Mouse (Mus musculus): ENCODE results near the gene Agpat2. TPM values are rescaled to one million over a fixed set of nuclear protein-coding genes. Genes with fewer than 3 reads are reported as not detected.

Agpat2 gene
- polyA plus RNA-seq, 1 experiment from 2014 or later: 28.9 TPM

DNA sequence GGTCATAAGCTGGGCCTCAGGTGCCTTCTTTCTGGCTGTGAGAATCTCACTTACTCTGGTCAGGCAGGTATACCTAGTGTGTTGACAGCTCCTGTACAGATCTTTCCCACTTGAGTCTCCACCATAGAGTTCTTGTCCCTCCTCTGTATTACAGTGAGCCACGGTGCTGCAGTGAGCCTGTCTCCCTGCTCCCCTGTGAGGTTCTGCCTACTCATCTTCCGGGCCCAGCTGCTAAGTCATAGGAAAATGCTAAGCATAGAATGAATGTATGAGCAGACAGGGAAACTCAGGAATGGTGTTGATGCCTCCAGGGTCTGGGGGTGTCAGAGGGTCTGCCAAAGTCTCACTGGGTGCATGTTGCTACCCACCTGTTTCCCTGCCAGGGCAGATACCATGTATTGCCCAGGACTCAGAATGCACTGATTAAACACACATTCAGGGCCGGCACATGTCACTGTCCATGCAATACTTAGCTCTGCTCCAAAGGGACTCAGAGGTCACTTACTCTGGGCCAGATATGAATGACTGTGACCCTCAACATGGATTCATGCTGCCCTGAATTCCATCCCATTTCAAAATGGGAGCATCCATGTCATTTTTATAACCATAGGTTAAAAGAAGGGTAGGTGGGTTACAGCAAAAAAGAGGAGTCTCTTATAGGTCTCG lies 11.4 kb upstream of the Agpat2 start:
- H3K9me3 ChIP-seq: no peaks in the 10 kb centered on the region
- DNase-seq (ENCODE audit: low spot score): no peak
- H3K36me3 ChIP-seq: no peaks in the 10 kb centered on the region
- no peak overlapping the region; the same call in 1 of the 2 replicates for H3K27ac ChIP-seq
- no peak overlapping the region for H3K4me3 ChIP-seq
- H3K27me3 ChIP-seq (ENCODE audit: insufficient read depth, poor library complexity, severe bottlenecking): 0 out of 2 replicates have a peak, but pooled peaks cover 6% of the 10 kb centered on the region
- peaks cover 17% of the 10 kb centered on the region for H3K4me1 ChIP-seq
- WGBS: 74% methylated on average over 4 of the region's 4 CpGs

DNA sequence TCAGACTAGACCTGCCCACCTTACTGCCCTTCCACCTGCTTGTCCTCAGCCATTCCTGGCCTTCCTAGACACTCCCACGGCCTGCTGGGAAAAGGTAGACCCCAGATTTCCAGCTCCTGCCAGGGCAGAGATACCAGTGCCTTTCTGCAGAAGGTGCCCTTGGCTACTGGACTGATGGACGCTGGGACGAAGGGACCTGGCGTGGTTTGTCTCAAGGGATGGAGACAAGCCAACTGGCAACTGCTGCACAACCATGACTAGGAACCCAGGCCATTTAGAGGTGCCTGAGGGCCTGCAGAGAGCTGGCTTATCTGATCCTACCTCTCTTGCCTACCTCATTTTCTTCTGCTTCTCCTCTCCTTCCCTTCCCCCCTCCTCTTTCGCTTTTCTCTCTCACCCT lies 10.7 kb upstream of the Agpat2 start:
- 74% methylated on average over 5 of the region's 5 CpGs for WGBS
- H3K36me3 ChIP-seq: no peaks in the 10 kb centered on the region
- no peak for DNase-seq (ENCODE audit: low spot score)

DNA sequence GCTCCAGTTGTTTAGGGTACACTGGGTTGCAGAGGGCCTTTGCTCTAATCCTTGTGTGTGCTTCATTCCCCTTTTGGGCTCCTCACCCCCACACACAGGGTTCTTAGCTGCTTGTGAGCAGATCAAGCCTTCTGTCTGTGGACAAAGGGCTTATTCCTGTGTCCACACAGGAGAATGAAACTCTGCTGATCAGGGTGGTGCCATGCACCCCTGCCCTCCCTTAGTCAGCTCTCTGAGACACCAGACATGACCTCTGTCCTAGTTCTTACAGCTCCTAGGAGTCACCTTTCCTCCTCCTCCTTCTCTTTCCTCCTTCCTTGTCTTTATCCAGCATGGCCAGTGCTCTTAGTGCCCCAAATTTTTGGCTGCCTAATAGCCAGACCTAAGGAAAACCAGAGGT lies 7.7 kb upstream of the Agpat2 start:
- Histone ChIP-seq H3K36me3 (no peaks in the 10 kb centered on the region), H3K27ac (no peak overlapping the region), H3K4me1 (peaks cover 14% of the 10 kb centered on the region), H3K9me3 (no peaks in the 10 kb centered on the region), H3K4me3 (no peak overlapping the region), H3K27me3 (ENCODE audit: insufficient read depth, poor library complexity, severe bottlenecking) (peaks cover 8% of the 10 kb centered on the region; the same call in 1 of the 2 replicates)
- no peak for DNase-seq (ENCODE audit: low spot score)

More for the DNA sequence above, 10.7 kb upstream of the Agpat2 start:
- Histone ChIP-seq H3K4me3 (no peak overlapping the region), H3K27me3 (ENCODE audit: insufficient read depth, poor library complexity, severe bottlenecking) (0 out of 2 replicates have a peak, but pooled peaks cover 9% of the 10 kb centered on the region), H3K9me3 (no peaks in the 10 kb centered on the region), H3K4me1 (peaks cover 17% of the 10 kb centered on the region), H3K27ac (no peak overlapping the region)

DNA sequence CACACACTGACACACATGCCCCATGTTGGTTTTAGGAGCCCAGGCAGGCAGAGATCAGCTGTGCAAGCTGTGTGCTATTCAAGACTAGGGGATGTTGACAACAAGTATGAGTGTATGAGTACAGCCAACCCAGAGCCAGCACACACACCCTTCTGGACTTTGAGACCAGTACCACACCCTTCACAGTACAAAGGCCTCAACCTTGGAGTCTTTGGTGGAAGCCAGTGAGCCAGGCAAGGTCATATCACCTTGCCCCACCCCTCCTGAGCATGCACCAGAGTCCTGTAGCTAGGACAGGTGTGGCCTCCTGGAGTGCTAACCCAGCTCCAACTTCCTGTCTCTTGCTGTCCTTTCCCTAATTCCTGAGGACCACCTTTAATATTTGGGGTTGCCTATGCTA lies 6.8 kb upstream of the Agpat2 start:
- Histone ChIP-seq H3K27ac (no peak overlapping the region), H3K4me1 (peaks cover 23% of the 10 kb centered on the region), H3K4me3 (no peak overlapping the region), H3K9me3 (no peaks in the 10 kb centered on the region), H3K36me3 (no peaks in the 10 kb centered on the region), H3K27me3 (ENCODE audit: insufficient read depth, poor library complexity, severe bottlenecking) (peaks cover 8% of the 10 kb centered on the region; the same call in 1 of the 2 replicates)
- no peak for DNase-seq (ENCODE audit: low spot score)

DNA sequence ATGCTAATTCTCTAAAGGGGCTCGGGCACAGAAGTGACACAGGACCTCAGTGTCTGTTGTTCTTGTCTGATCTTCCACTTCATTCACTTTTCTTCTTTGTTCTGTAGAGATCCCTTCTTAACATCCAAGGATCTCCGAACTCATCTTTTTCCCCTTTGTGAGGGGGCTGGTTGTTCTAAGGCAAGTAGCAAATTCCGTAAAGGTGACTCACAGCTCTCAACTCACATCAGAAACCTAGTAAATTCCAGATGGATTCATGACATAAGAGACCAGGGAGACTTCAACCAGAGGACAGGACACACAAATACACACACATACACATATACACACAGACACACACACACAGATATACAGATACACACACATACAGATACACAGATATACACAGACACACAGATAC lies 6.3 kb upstream of the Agpat2 start:
- Histone ChIP-seq H3K4me1 (peaks cover 24% of the 10 kb centered on the region), H3K27me3 (ENCODE audit: insufficient read depth, poor library complexity, severe bottlenecking) (peaks cover 8% of the 10 kb centered on the region; the same call in 1 of the 2 replicates), H3K27ac (no peak overlapping the region), H3K36me3 (no peaks in the 10 kb centered on the region), H3K9me3 (no peaks in the 10 kb centered on the region), H3K4me3 (no peak overlapping the region)
- no peak for DNase-seq (ENCODE audit: low spot score)
- 76% methylated on average over 3 of the region's 3 CpGs for WGBS

DNA sequence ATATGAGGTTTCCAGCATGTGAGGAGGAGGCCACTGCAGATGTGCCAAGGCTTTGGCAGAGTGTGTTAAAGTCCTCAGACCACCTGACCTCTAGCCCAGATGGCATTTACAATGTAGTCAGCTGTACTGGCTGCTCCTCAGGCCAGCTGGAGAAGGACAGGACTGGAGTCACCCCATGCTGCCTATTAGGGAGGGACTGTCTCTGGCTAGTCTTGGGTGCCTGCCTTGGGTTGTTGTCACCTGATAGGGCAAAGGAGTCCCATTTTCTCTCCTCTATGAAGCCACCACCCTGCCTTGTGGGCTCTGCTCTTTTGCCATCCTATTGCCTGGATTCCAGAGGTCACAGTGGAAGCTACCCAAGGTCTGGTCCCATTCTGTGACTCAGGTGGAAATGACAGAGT lies 5.0 kb upstream of the Agpat2 start:
- no peaks in the 10 kb centered on the region for H3K36me3 ChIP-seq
- peaks cover 28% of the 10 kb centered on the region for H3K4me1 ChIP-seq

DNA sequence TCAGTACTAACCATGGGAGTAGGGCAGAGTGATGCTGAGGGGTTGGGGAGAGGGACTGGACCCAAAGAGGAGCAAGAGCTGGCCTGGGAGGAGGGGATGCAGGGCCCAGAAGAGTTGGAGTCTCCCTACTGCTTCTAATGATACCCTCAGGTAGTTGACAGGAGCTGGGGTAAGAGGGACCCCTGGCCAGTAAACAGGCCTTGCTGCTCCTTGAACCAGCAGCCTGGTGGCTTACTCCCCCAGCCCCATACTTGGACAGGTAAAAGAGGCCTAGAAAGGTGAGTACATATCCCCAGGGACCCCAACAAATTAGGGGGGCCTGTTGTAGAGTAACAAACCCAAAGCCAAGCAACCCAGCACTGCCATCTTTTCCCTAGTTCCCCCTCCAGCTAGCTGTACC lies 4.6 kb upstream of the Agpat2 start:
- DNase-seq (ENCODE audit: low spot score): no peak
- Histone ChIP-seq H3K9me3 (no peaks in the 10 kb centered on the region), H3K27me3 (ENCODE audit: insufficient read depth, poor library complexity, severe bottlenecking) (peaks cover 8% of the 10 kb centered on the region; the same call in 1 of the 2 replicates), H3K36me3 (no peaks in the 10 kb centered on the region), H3K4me1 (peaks cover 33% of the 10 kb centered on the region), H3K27ac (no peak overlapping the region), H3K4me3 (no peak overlapping the region)

More for the DNA sequence above, 5.0 kb upstream of the Agpat2 start:
- DNase-seq (ENCODE audit: low spot score): no peak
- no peak overlapping the region for H3K27ac ChIP-seq
- H3K27me3 ChIP-seq (ENCODE audit: insufficient read depth, poor library complexity, severe bottlenecking): peaks cover 8% of the 10 kb centered on the region; the same call in 1 of the 2 replicates
- no peak overlapping the region for H3K4me3 ChIP-seq
- H3K9me3 ChIP-seq: no peaks in the 10 kb centered on the region

DNA sequence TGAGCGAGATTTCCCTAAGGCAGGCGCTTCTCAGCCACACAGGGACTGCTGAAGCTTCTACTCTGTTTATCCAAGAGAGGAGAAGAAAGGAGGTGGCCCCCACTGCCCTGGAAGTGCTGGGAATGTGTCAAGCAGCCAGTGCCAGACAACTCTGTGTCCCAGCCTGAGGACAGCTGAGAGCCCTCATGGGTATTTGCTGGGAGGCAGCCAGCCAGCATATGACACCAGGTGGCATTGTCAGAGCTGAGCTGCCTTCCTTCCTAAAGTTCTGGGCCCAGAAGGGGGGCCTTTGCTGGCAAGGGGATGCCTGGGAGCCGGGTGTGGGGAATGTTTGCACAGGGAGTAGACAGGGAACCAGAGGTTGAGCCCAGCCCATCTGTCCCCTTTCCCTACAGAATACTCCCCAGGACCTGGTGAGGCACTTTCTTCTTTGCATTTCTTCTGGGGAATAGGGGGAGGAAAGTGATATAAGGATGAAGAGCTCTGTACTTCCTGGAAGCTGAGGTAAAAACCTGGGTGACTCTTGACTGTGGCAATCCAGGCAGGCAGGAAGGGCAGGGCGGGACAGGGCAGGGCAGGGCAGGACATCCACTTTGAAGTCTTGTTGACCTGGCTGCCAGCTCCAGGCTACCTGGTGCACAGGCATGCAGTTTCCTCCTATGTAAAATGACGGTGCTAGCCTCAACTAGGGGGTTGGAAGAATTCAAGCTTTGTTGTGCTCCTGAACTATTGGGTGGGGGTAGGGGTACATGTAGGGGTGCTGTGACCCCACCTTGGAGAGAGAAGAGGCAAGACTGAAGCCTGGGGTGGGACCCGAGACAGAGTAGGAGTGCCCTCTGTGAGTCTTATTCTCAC lies 3.1 kb upstream of the Agpat2 start:
- Histone ChIP-seq H3K4me3 (no peak overlapping the region), H3K27me3 (ENCODE audit: insufficient read depth, poor library complexity, severe bottlenecking) (peaks cover 16% of the 10 kb centered on the region), H3K4me1 (peaks cover 45% of the 10 kb centered on the region), H3K9me3 (no peaks in the 10 kb centered on the region), H3K27ac (peak overlapping the region; percentile 26; the same call in 1 of the 2 replicates), H3K36me3 (no peaks in the 10 kb centered on the region)
- DNase-seq (ENCODE audit: low spot score): no peak
- WGBS: 42% methylated on average over 6 of the region's 6 CpGs

DNA sequence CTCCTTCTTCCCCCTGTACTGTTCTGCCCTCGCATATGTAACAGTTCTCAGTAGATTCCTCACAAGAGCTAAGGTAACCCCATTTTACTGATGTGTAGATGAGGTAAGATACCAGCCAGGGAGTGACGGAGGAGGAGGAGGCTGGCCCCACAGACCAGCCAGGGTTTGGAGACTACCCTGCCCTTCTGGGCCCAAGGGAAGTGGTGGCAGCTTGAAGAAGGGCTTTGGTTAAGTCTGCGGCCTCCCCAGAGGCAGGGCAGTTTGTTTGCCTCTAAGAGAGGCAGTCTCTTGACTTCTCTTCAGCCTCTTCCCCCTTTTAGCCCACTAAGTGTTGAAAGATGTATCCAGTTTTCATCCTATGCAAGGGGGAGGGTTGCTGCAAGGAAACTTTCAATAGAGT lies 2.4 kb upstream of the Agpat2 start:
- peaks cover 45% of the 10 kb centered on the region for H3K4me1 ChIP-seq
- H3K27ac ChIP-seq: no peak overlapping the region; the same call in 1 of the 2 replicates
- WGBS: 60% methylated on average over 3 of the region's 3 CpGs
- no peak overlapping the region for H3K4me3 ChIP-seq
- peaks cover 16% of the 10 kb centered on the region for H3K27me3 ChIP-seq (ENCODE audit: insufficient read depth, poor library complexity, severe bottlenecking)
- no peaks in the 10 kb centered on the region for H3K9me3 ChIP-seq
- no peaks in the 10 kb centered on the region for H3K36me3 ChIP-seq
- no peak for DNase-seq (ENCODE audit: low spot score)

DNA sequence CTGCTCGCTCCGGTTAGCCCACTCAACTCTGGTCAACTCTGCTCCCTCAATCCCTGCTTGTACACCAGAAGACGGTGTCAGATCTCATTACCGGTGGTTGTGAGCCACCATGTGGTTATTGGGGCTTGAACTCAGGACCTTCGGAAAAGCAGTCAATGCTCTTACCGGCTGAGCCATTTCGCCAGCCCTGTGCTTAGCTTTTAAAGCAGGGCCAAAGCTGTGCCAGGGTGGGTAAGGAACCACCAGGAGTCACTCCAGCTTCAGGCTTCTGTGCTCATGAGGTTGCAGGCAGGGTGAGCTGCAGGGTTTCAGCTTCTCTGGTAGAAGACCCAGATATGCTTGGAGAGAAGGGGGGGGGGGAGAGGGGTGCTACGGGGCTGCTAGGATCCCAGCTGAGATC lies 1.1 kb upstream of the Agpat2 start:
- Histone ChIP-seq H3K36me3 (no peaks in the 10 kb centered on the region), H3K9me3 (no peaks in the 10 kb centered on the region), H3K27ac (no peak overlapping the region), H3K4me1 (peaks cover 49% of the 10 kb centered on the region), H3K4me3 (no peak overlapping the region), H3K27me3 (ENCODE audit: insufficient read depth, poor library complexity, severe bottlenecking) (peaks cover 16% of the 10 kb centered on the region)
- DNase-seq (ENCODE audit: low spot score): no peak
- 78% methylated on average over 8 of the region's 8 CpGs for WGBS

DNA sequence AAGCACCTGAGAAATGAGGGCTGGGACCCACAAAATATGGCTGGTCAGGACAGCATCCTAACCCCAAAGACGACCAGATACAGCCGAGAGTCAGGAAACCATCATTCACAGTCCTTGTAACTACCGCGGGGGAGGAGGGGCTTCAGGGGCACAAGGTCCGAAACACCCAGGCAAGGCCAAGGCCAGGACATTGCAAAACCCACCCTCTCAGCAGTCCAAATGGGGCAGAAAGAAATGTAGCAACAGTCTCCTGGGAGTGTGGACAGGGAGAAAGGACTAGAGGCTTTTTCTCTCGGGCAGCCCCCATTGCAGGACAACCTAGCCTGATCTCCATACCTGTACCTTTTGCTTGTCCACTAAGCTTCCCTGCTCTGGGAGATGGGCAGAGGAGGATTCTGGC lies 1.1 kb downstream of the Agpat2 start:
- peaks cover 46% of the 10 kb centered on the region for H3K4me1 ChIP-seq
- peak overlapping the region; percentile 90 for H3K27ac ChIP-seq
- H3K36me3 ChIP-seq: no peaks in the 10 kb centered on the region
- H3K27me3 ChIP-seq (ENCODE audit: insufficient read depth, poor library complexity, severe bottlenecking): peaks cover 12% of the 10 kb centered on the region
- no peaks in the 10 kb centered on the region for H3K9me3 ChIP-seq
- 13% methylated on average over 6 of the region's 6 CpGs for WGBS
- DNase-seq (ENCODE audit: low spot score): no peak
- peak overlapping the region; percentile 78 for H3K4me3 ChIP-seq

DNA sequence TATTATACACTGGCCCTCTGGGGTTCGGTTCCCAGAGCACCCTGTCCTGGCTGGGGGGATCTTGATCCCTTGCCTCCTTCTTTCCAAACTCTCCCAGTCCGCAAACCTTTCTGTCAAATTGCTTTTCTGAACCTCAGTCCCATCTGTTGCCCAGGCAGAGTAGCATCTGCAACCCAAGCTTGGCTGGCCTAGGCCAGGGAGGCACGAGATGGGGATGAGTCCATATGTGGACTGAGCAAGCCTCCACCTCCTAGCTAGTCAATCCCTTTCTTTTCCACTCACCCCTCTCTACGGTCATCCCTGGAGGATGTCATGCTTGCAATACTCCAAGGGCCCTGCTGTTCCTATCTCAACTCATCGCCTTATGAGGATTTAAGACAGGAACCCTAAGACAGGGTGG lies 1.6 kb downstream of the Agpat2 start:
- Histone ChIP-seq H3K4me1 (peaks cover 44% of the 10 kb centered on the region), H3K36me3 (no peaks in the 10 kb centered on the region), H3K4me3 (peak overlapping the region; percentile 78), H3K27ac (no peak overlapping the region), H3K9me3 (no peaks in the 10 kb centered on the region), H3K27me3 (ENCODE audit: insufficient read depth, poor library complexity, severe bottlenecking) (peaks cover 11% of the 10 kb centered on the region)
- DNase-seq (ENCODE audit: low spot score): no peak
- 80% methylated on average over 5 of the region's 5 CpGs for WGBS

DNA sequence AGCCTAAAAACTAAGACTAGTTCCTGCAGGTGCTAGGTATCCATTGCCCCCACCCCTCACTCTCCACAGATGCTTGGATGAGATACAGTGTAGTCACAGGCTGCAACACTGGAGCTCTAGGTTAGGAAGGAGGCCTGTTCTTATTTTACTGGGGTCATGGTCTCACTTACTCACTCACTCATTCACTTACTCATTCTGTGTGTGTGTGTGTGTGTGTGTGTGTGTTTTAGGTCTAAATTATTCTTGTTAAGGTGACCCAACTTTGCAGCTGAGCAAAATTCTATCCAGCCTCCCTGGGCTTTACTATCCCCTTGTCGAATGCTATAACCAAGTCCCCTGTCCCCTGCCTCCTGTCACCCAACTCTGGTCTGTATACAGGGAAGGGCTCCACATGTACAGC lies 2.6 kb downstream of the Agpat2 start:
- Histone ChIP-seq H3K4me1 (peaks cover 34% of the 10 kb centered on the region), H3K4me3 (no peak overlapping the region), H3K27me3 (ENCODE audit: insufficient read depth, poor library complexity, severe bottlenecking) (peaks cover 8% of the 10 kb centered on the region), H3K27ac (no peak overlapping the region), H3K36me3 (no peaks in the 10 kb centered on the region; the same call in 1 of the 2 replicates), H3K9me3 (no peaks in the 10 kb centered on the region)
- no peak for DNase-seq (ENCODE audit: low spot score)
- 78% methylated on average over 1 of the region's 1 CpGs for WGBS
